Mouse (Mus musculus) bone marrow, adult 2 months (tissue): ENCODE results near the gene Gpat3.

ENCODE experiments used
- CTCF ChIP-seq: fragments of 200-500 bp; IDR thresholded peaks from 2 replicates; pipeline ENCODE4 v1.5.1; 2011; ENCODE audit warnings: low read length, control low read depth; ENCODE audit not compliant: control insufficient read depth, insufficient read depth
- POLR2A ChIP-seq: fragments of 200-500 bp; IDR thresholded peaks from 2 replicates; pipeline ENCODE4 v1.6.1; 2011; ENCODE audit warnings: low read depth, mild to moderate bottlenecking, control low read depth, low read length, borderline replicate concordance; ENCODE audit not compliant: control insufficient read depth

DNA sequence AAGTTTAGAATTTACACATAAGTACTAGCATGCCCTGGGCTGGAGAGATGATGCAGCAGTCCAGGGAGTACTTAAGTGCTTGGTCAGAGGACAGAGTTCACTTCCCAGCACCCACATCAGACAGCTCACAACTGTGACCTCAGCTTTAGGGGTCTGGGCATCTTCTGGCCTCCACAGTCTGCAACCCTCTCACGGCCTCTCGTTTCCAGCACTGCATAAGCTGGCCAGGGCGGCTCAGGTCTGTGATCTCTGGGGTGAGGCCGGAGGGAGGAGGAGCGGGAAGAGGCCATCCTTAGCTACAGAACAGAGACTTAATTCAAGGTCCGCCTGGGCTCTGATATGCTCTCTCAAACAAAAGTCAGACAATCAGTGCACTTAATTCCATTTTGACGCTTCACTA is 29.2 kb downstream of the Gpat3 start:
- TF ChIP-seq POLR2A (no peak), CTCF (no peak)
